Mouse (Mus musculus) retina, embryonic 14.5 days (tissue): ENCODE data around the gene Olfr798.

Source experiments
- DNase-seq: peaks from one replicate; pipeline ENCODE4 v3.0.0-alpha.2; 2015; ENCODE audit warnings: low spot score

The Olfr798 gene

DNA sequence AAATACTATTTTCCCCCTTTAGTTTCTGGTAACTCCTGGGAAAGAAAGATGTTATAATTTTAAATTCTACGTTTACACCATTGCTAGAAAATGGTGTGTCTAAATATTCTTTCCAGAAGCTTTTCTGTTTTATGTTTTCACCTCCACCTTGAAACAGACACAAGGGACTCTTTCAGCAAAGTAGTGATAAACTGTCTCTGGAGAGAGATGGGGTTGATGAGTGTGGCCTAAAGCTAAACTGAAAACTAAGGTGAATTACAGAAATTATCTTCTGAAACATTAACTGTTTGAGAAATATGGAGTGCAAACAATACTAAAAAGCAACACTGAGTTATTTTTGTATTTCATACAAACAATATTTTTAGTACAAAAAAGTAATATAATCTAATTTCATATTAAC lies at the start of gene Olfr798:
Olfr798 (minus strand) TSS at position 101 of the 400 bp plus-strand sequence.
- DNase-seq = no peak

DNA sequence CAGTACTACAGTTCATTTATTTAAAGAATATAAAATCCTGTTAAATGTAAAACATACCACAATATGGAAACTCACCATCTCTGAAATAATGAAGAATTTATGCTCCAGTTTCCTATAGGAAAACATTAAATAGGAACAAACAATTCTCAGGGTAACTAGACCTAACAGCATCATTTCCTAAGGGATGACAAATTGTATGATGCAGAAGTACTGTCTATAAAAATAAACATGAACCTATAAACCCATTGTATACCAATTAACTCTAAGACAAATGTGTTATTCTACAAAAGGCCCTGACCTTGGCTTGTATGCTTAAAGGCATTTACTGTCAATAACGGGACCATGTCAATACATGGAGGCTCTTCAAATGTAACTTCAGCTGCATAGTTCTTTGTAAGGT lies 46.0 kb upstream of the Olfr798 start, which contains the start of gene Olfr801:
Olfr801 (minus strand) TSS at position 101 of the 400 bp plus-strand sequence.
- no peak for DNase-seq

DNA sequence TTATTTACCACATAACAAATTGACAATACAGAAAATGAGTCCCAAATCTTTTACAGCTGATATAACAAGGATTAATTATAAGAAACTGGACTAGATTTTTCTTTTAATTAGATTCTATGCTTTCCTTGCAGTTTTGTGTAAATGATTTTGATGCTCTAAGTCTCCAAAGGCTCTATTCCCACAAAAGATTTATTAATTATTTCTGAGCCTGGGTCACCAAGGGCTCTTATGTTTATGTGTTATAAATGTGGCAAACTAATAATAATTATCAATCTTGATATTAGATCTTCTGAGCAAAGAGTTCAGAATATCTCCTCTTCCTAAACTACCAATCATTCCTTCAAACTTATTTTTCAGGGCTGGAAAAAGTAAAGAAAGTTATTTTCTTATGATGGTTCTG lies 29.7 kb upstream of the Olfr798 start, which contains the start of gene Olfr800:
Olfr800 (plus strand) TSS at position 301 of the 400 bp plus-strand sequence.
- DNase-seq = no peak

DNA sequence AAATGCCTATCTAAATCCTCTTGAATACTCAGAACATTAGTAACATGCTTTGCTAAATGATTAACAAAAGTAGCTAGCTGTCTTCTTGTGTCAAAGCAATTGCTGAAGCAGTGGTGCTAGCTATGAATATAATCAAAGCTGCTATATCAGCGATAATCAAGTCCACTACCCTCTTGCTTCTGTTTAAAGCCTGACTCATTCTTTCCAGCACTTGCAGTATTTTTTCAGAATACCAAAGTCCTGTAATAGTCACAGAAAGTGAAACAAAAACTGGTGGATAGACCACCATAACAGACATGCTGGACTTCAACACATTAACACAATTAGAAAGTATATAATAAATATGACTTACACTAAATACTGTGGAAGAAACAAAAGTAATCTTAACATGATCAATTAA lies 24.0 kb upstream of the Olfr798 start:
- no peak for DNase-seq

DNA sequence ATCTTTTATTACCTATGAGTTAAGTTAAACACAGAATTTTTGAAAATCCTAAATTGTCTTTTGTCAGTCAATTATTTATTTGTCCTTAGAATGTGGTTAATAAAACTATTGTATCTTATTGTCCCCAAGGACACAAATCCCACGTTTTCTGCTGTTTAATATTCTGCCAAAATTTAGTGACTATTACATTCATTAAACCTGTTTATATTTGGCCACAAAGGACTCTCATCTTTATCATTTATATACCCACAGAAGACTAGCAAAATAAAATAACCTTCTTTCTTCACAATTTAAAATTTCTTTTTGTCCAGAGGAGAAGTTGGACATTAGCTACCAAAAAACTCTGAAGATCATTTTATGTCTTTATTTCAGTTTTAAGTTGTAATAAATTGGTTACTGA lies 9.4 kb upstream of the Olfr798 start, which contains the start of gene Olfr799:
Olfr799 (plus strand) TSS at position 301 of the 400 bp plus-strand sequence.
- no peak for DNase-seq

DNA sequence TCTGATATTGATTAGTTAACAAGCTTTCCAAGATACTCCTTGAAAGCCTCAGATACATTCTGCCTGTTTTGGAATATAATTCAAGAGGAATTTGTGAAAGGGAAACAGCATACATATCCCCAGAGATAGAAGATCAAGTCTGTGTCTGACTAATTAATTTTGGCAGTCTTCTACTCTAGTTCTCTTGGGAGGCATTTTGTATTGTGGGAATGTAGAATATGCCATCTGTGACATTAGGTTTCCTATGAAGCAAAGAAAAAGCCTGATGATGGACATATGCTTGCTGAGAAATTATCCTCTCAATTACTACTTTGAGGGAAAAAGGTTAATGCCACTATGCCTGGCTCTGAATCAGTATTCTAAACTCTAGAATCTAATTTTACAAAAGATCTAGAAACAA lies 4.5 kb downstream of the Olfr798 start:
- DNase-seq = peak; percentile 42

DNA sequence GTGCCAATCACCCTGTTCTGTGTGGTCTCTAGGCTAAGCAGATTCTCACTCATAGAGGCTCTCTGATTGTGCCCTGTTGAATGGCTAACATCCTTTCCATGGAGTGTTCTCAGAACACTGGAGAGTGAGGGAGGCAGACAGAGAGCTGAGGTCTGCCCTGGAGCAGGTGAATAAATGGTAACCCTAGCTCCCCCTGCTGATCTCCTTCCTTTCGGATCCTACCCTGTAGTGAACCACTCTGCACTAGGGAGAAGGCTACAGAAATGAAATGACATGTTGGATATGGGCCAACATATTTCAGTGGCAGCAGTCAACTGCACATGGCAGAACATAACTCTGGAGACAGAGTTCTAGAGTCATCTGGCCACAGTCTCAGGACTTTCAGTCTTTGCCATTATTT lies 6.0 kb downstream of the Olfr798 start:
- DNase-seq = peak; percentile 15

DNA sequence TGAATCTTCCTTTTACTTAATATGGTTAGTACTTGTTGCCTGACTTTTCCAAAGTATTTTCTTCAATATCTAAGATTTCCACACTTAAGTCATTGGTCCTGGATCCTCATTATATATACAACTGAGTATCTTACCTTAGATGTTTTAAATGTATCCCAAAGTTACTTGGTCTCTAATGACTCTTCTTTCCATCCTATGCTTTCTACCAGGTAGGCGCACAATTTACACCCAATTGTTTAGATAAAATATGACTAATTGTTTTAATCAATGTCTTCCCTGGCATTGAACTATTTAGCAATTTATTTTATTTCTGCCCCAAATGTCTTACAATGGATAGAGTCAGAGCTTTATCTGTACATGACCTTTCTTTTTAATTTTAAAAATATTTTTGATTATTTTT lies 15.3 kb downstream of the Olfr798 start, which contains the start of gene Olfr796:
Olfr796 (minus strand) TSS at position 101 of the 400 bp plus-strand sequence.
- DNase-seq = no peak

DNA sequence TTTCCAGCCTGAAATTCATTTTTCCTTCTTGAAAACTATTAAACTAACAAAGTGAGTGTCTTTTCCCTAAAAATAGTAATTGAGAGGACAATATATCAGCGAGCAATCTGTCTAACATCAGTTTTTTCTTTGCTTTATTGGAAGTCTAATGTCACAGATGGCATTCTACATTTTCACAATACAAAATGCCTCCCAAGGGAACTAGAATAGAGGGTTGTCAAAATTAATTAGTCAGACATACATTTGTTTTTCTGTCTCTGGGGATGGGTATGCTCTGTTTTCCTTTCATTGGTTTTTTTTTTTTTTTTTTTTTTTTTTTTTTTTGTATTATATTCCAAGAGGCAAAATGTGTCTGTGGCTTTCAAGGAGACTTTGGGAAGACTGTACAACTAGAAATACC lies 50.7 kb downstream of the Olfr798 start:
- peak; percentile 64 for DNase-seq
